Mouse (Mus musculus) left cerebral cortex, postnatal 25 days (tissue): ENCODE results near the gene Olfr1423. TPM values are rescaled to one million over a fixed set of nuclear protein-coding genes. Genes with fewer than 3 reads are reported as not detected.

ENCODE experiments used
- total RNA-seq, 2 experiments: library from RNA; stranded (reverse); gene quantifications; 2 replicates each; pipeline ENCODE4 v1.2.3; 2021

Gene Olfr1423
- total RNA-seq, 2 experiments from 2014 or later, result not detected

Other genes with a start within 250 kb of the Olfr1423 start
- 10 to 100 TPM; 20.9 to 21.6 TPM for gene Stx3, start 221.9 kb downstream of the Olfr1423 start, total RNA-seq
- not detected for gene Olfr1417, start 202.1 kb downstream of the Olfr1423 start, total RNA-seq
- not detected for gene Olfr1418, start 180.3 kb downstream of the Olfr1423 start, total RNA-seq
- gene Olfr1419, start 166.2 kb downstream of the Olfr1423 start, total RNA-seq, result not detected
- not detected for gene Olfr1420, start 154.8 kb downstream of the Olfr1423 start, total RNA-seq
- gene Patl1, start 128.9 kb downstream of the Olfr1423 start, total RNA-seq, result 10 to 100 TPM; 18.7 to 21.0 TPM
- 10 to 100 TPM; 55.3 to 58.9 TPM for gene Osbp, start 75.4 kb downstream of the Olfr1423 start, total RNA-seq
- gene Olfr1424, start 21.4 kb upstream of the Olfr1423 start, total RNA-seq, result not detected
- gene Olfr1425, start 36.4 kb upstream of the Olfr1423 start, total RNA-seq, result not detected
- gene Olfr1426, start 50.7 kb upstream of the Olfr1423 start, total RNA-seq, result not detected
- gene Olfr1427, start 62.0 kb upstream of the Olfr1423 start, total RNA-seq, result not detected
- gene Olfr1428, start 74.6 kb upstream of the Olfr1423 start, total RNA-seq, result not detected
- not detected for gene Olfr76, start 81.9 kb upstream of the Olfr1423 start, total RNA-seq
- not detected for gene Olfr1555-ps1, start 128.8 kb upstream of the Olfr1423 start, total RNA-seq
- not detected for gene Olfr1431, start 159.3 kb upstream of the Olfr1423 start, total RNA-seq
- not detected for gene Olfr1432, start 191.3 kb upstream of the Olfr1423 start, total RNA-seq
- gene Olfr262, start 200.3 kb upstream of the Olfr1423 start, total RNA-seq, result not detected
- not detected for gene Olfr235, start 219.7 kb upstream of the Olfr1423 start, total RNA-seq
- gene Olfr1434, start 238.5 kb upstream of the Olfr1423 start, total RNA-seq, result not detected